Mouse (Mus musculus) liver, embryonic 14 days (tissue): ENCODE data around the gene Fbxo39. TPM values are rescaled to one million over a fixed set of nuclear protein-coding genes. Genes with fewer than 3 reads are reported as not detected.

ENCODE experiments used
- polyA plus RNA-seq: library from polyadenylated mRNA; depleted of rRNA; stranded (reverse); fragments of >200 nt; gene quantifications from 2 replicates; pipeline ENCODE4 v1.2.3, GENCODE M21; 2012; rRNA removed

The Fbxo39 gene
- polyA plus RNA-seq = not detected in 2 replicates

GRCm38 (mm10) chr11:72314151-72314895, at the start of gene Fbxo39:
TSS of gene Fbxo39 (plus strand) at chr11:72314444.

GRCm38 (mm10) chr11:72266960-72267560, 47.2 kb upstream of the Fbxo39 start, which contains the start of gene Slc13a5:
TSS of gene Slc13a5 (minus strand) at chr11:72267222.

GRCm38 (mm10) chr11:72301334-72301733, 12.9 kb upstream of the Fbxo39 start, which contains the start of gene Xaf1:
TSS of gene Xaf1 (plus strand) at chr11:72301629.

GRCm38 (mm10) chr11:72362347-72362741, 48.1 kb downstream of the Fbxo39 start, which contains the start of gene Tekt1:
TSS of gene Tekt1 (minus strand) at chr11:72362442.

Other genes with a start within 250 kb of the Fbxo39 start
- 0.03 TPM in 2 replicates for gene Pitpnm3, start 178.7 kb upstream of the Fbxo39 start, polyA plus RNA-seq
- gene Gm43951, start 107.6 kb upstream of the Fbxo39 start, polyA plus RNA-seq = 0.08 and 0.09 TPM in 2 replicates
- 2.1 and 2.2 TPM in 2 replicates for gene 4933427D14Rik, start 107.0 kb upstream of the Fbxo39 start, polyA plus RNA-seq
- 47.2 and 50.0 TPM in 2 replicates for gene Txndc17, start 106.9 kb upstream of the Fbxo39 start, polyA plus RNA-seq
- 8.2 and 8.4 TPM in 2 replicates for gene Med31, start 98.9 kb upstream of the Fbxo39 start, polyA plus RNA-seq
- gene Slc13a5, start 47.2 kb upstream of the Fbxo39 start, polyA plus RNA-seq = not detected in 2 replicates
- 2.6 and 3.7 TPM in 2 replicates for gene Xaf1, start 12.8 kb upstream of the Fbxo39 start, polyA plus RNA-seq
- gene Tekt1, start 48.0 kb downstream of the Fbxo39 start, polyA plus RNA-seq = 0.01 and 0.05 TPM in 2 replicates
- gene Smtnl2, start 97.3 kb downstream of the Fbxo39 start, polyA plus RNA-seq = 1.0 and 1.3 TPM in 2 replicates
- gene Ggt6, start 121.1 kb downstream of the Fbxo39 start, polyA plus RNA-seq = 0.14 and 0.15 TPM in 2 replicates
- gene Mybbp1a, start 126.9 kb downstream of the Fbxo39 start, polyA plus RNA-seq = 57.0 and 61.2 TPM in 2 replicates
- 7.0 and 10.1 TPM in 2 replicates for gene Spns2, start 175.5 kb downstream of the Fbxo39 start, polyA plus RNA-seq
- gene Spns3, start 236.1 kb downstream of the Fbxo39 start, polyA plus RNA-seq = 1.1 and 1.3 TPM in 2 replicates